Mouse (Mus musculus): ENCODE measurements around the gene Sar1b.

The Sar1b gene

GRCm38 (mm10) chr11:51831962-51832909, 68.7 kb downstream of the Sar1b start:
- in situ Hi-C loops (cut with MboI), result no loop called here

GRCm38 (mm10) chr11:51832992-51833391, 69.5 kb downstream of the Sar1b start:
- in situ Hi-C loops (cut with MboI), result no loop called here

- in situ Hi-C loops (cut with MboI), result no loop called here
Measured at GRCm38 (mm10) chr11:51833393-51834066, 70.0 kb downstream of the Sar1b start.

- in situ Hi-C loops (cut with MboI), result no loop called here
Measured at GRCm38 (mm10) chr11:51834067-51834411, 70.6 kb downstream of the Sar1b start.

- in situ Hi-C loops (cut with MboI), result no loop called here
Measured at GRCm38 (mm10) chr11:51835598-51835997, 72.1 kb downstream of the Sar1b start.

GRCm38 (mm10) chr11:51836506-51836905, 73.0 kb downstream of the Sar1b start:
- in situ Hi-C loops (cut with MboI), result no loop called here

GRCm38 (mm10) chr11:51837164-51838153, 74.0 kb downstream of the Sar1b start:
- in situ Hi-C loops (cut with MboI), result no loop called here

- in situ Hi-C loops (cut with MboI), result no loop called here
Measured at GRCm38 (mm10) chr11:51839106-51839505, 75.6 kb downstream of the Sar1b start.

GRCm38 (mm10) chr11:51839973-51840372, 76.5 kb downstream of the Sar1b start:
- in situ Hi-C loops (cut with MboI), result no loop called here

- in situ Hi-C loops (cut with MboI), result no loop called here
Measured at GRCm38 (mm10) chr11:51840657-51841056, 77.2 kb downstream of the Sar1b start.

GRCm38 (mm10) chr11:51841149-51841548, 77.7 kb downstream of the Sar1b start:
- in situ Hi-C loops (cut with MboI), result no loop called here
